Mouse (Mus musculus): Measurements from ENCODE around the gene Gcnt2. TPM values are rescaled to one million over a fixed set of nuclear protein-coding genes. Genes with fewer than 3 reads are reported as not detected.

The Gcnt2 gene
- polyA plus RNA-seq, 1 experiment from 2014 or later: 5.7 TPM

- Histone ChIP-seq H3K9me3 (ENCODE audit: control insufficient read depth, low read length) (no peaks in the 10 kb centered on the region), H3K27me3 (ENCODE audit: control insufficient read depth, insufficient read depth, low read length) (no peaks in the 10 kb centered on the region), H3K4me1 (replicated peaks; ENCODE audit: control insufficient read depth, insufficient read depth) (peaks cover 4% of the 10 kb centered on the region; the same call in 1 of the 2 replicates), H3K27ac (replicated peaks) (peak overlapping the region; percentile 65; the same call in 1 of the 2 replicates), H3K4me3 (ENCODE audit: low read depth, low read length) (peak overlapping the region; percentile 55), H3K4me2 (replicated peaks; ENCODE audit: low read depth) (peak overlapping the region; percentile 85), H3K36me3 (ENCODE audit: control insufficient read depth, insufficient read depth, low read length) (no peaks in the 10 kb centered on the region), H3K9ac (ENCODE audit: low read length) (peak overlapping the region; percentile 63)
- 10% methylated on average over 21 of the region's 21 CpGs for WGBS
- TF ChIP-seq EP300 (optimal IDR thresholded peaks at IDR 0.05) (no peak), CTCF (IDR thresholded peaks at IDR 0.05; ENCODE audit: low read depth) (no peak)
- DNase-seq (ENCODE audit: low spot score): peak; percentile 31
- peak; percentile 53 for ATAC-seq (ENCODE audit: low FRiP score, low TSS enrichment)
Measured at GRCm38 (mm10) chr13:40916321-40917160, 57.0 kb downstream of the Gcnt2 start.

DNA sequence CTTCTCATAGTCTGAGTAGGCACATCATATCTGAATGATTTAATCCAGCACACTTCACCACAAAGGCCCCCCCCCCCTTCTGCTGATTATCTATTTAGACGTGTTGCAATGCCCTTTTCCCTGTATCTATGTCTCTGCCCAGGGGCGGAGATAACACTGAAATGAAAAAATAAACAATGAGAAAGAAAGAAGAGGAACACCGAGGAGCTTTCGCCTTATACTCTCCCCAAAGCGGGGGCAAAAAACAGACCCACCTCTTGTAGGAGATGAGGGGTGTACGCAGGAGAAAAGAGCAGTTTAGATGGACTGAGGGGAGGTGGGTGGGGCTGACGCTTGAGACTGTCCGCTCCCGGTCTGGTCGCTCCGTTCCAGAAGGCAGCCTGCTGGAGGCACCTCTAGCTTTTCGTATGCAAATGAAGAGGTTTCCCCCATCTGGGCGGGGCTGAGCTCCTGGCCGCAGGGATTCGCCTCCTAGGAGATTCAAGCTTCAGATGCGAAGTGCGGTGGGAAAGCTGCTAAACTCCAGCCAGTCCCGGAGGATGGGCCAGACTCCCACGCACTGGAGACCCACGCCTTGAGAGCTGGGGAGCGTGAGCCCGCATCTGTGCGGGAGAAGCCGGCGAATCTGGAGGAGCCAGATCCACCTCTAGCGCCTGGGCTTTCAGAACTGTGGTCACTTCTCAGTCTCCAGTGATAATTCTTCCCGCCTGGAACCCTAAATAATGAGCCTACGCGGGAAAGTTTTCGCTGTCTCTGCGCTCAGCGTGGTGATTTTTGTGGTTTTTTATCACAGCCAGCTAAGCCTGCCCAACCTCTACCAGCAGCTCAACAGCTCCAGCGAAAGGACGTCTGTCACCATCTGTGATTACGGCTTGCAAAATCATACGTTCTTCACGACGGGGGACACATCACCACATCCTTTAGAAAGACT is 57.9 kb downstream of the Gcnt2 start:
- TF ChIP-seq CTCF (IDR thresholded peaks at IDR 0.05; ENCODE audit: low read depth) (peak; percentile 15; the same call in 1 of the 2 replicates), EP300 (optimal IDR thresholded peaks at IDR 0.05) (no peak)
- peak overlapping the region; percentile 63 for H3K9ac ChIP-seq (ENCODE audit: low read length)
- peak overlapping the region; percentile 55 for H3K4me3 ChIP-seq (ENCODE audit: low read depth, low read length)
- H3K36me3 ChIP-seq (ENCODE audit: control insufficient read depth, insufficient read depth, low read length): no peaks in the 10 kb centered on the region
- no peaks in the 10 kb centered on the region for H3K27me3 ChIP-seq (ENCODE audit: control insufficient read depth, insufficient read depth, low read length)
- peaks cover 4% of the 10 kb centered on the region; the same call in 1 of the 2 replicates for H3K4me1 ChIP-seq (replicated peaks; ENCODE audit: control insufficient read depth, insufficient read depth)
- peak overlapping the region; percentile 85 for H3K4me2 ChIP-seq (replicated peaks; ENCODE audit: low read depth)
- H3K27ac ChIP-seq (replicated peaks): peak overlapping the region; percentile 65; the same call in 1 of the 2 replicates
- H3K9me3 ChIP-seq (ENCODE audit: control insufficient read depth, low read length): no peaks in the 10 kb centered on the region
- under 1% methylated on average over 38 of the region's 38 CpGs for WGBS
- DNase-seq (ENCODE audit: low spot score) (peak; percentile 82), ATAC-seq (ENCODE audit: low FRiP score, low TSS enrichment) (peak; percentile 68)

DNA sequence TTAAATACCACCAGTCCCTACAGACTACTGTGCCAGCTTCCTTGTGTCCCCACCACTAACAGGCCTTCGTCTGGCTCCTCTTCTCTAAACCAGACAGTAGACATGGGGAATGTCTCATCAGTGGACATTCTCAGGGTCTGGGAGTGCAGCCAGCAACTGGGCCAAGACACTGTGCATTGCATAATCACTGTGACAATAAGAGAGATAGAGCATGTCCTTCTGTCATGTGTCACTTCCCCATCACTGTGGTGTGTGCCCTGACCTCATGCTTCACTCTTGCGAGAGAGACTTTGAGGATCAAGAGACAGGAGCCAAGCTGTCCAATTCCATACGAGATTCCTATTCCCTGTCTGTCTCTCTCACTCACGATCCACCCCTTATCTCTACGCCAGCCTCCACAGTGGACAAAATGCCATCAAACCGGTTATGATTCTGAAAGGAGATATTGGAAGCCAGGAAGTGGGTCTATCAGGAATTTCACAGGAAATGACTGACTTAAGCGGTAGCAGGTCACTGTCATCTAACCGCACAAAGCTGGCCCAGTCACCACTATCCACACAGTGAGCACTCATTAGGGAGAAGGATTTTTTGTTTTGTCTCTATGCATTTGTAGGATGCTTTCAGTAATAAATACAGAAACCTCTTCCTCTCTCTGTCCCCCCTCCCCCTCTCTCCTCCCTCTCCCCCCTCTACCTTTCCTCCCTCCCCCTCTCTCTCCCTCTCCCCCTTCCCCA is 61.9 kb downstream of the Gcnt2 start:
- no peaks in the 10 kb centered on the region for H3K36me3 ChIP-seq (ENCODE audit: control insufficient read depth, insufficient read depth, low read length)
- DNase-seq (ENCODE audit: low spot score): no peak
- no peak overlapping the region for H3K27ac ChIP-seq (replicated peaks)
- 0 out of 2 replicates have a peak, but pooled peaks have one; percentile 16 for ATAC-seq (ENCODE audit: low FRiP score, low TSS enrichment)
- H3K27me3 ChIP-seq (ENCODE audit: control insufficient read depth, insufficient read depth, low read length): no peaks in the 10 kb centered on the region
- H3K4me3 ChIP-seq (ENCODE audit: low read depth, low read length): no peak overlapping the region
- H3K9ac ChIP-seq (ENCODE audit: low read length): no peak overlapping the region
- peaks cover under 1% of the 10 kb centered on the region; the same call in 1 of the 2 replicates for H3K4me1 ChIP-seq (replicated peaks; ENCODE audit: control insufficient read depth, insufficient read depth)
- H3K4me2 ChIP-seq (replicated peaks; ENCODE audit: low read depth): no peak overlapping the region
- TF ChIP-seq CTCF (IDR thresholded peaks at IDR 0.05; ENCODE audit: low read depth) (no peak), EP300 (optimal IDR thresholded peaks at IDR 0.05) (no peak)
- no peaks in the 10 kb centered on the region for H3K9me3 ChIP-seq (ENCODE audit: control insufficient read depth, low read length)
- WGBS: 55% methylated on average over 8 of the region's 8 CpGs

DNA sequence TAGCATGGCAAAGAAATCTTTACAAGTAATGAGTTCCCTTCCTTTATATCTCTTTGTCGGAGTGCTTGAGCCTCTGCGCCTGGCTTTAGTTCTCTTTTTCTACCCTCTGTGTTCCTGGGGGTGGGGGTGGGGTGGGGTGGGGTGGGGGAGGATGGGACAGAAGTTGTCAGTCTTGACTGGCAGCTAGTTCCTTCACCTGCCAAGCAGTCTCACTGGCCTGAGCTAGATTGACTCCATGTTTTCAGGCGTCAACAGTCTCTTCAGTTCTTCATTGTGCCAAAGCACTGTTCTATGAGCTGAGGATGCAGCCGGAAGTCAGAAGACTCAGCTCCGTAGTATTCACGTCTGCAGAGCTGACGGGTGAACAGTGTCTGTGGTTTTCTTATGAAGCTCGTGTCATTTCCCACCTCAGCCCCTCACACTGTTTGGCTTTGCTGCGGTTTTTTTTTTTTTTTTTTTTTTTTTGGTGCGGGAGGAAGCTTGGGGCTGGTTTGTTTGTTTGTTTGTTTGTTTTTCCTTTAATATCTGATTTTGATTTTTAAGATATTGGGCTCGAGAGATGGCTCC is 62.8 kb downstream of the Gcnt2 start:
- ATAC-seq (ENCODE audit: low FRiP score, low TSS enrichment): no peak
- Histone ChIP-seq H3K4me3 (ENCODE audit: low read depth, low read length) (no peak overlapping the region), H3K27me3 (ENCODE audit: control insufficient read depth, insufficient read depth, low read length) (no peaks in the 10 kb centered on the region), H3K27ac (replicated peaks) (no peak overlapping the region), H3K9ac (ENCODE audit: low read length) (no peak overlapping the region), H3K36me3 (ENCODE audit: control insufficient read depth, insufficient read depth, low read length) (no peaks in the 10 kb centered on the region), H3K4me1 (replicated peaks; ENCODE audit: control insufficient read depth, insufficient read depth) (no peaks in the 10 kb centered on the region), H3K9me3 (ENCODE audit: control insufficient read depth, low read length) (no peaks in the 10 kb centered on the region), H3K4me2 (replicated peaks; ENCODE audit: low read depth) (no peak overlapping the region)
- no peak for DNase-seq (ENCODE audit: low spot score)
- no peak for TF ChIP-seq EP300 (optimal IDR thresholded peaks at IDR 0.05)
- no peak for TF ChIP-seq CTCF (IDR thresholded peaks at IDR 0.05; ENCODE audit: low read depth)
- WGBS: 91% methylated on average over 11 of the region's 11 CpGs

- TF ChIP-seq EP300 (optimal IDR thresholded peaks at IDR 0.05) (no peak), CTCF (IDR thresholded peaks at IDR 0.05; ENCODE audit: low read depth) (no peak)
- Histone ChIP-seq H3K27ac (replicated peaks) (no peak overlapping the region), H3K4me3 (ENCODE audit: low read depth, low read length) (no peak overlapping the region), H3K9me3 (ENCODE audit: control insufficient read depth, low read length) (no peaks in the 10 kb centered on the region), H3K27me3 (ENCODE audit: control insufficient read depth, insufficient read depth, low read length) (no peaks in the 10 kb centered on the region), H3K4me1 (replicated peaks; ENCODE audit: control insufficient read depth, insufficient read depth) (no peaks in the 10 kb centered on the region), H3K4me2 (replicated peaks; ENCODE audit: low read depth) (no peak overlapping the region), H3K9ac (ENCODE audit: low read length) (no peak overlapping the region), H3K36me3 (ENCODE audit: control insufficient read depth, insufficient read depth, low read length) (no peaks in the 10 kb centered on the region)
- no peak for DNase-seq (ENCODE audit: low spot score)
- no peak for ATAC-seq (ENCODE audit: low FRiP score, low TSS enrichment)
- WGBS: 71% methylated on average over 4 of the region's 4 CpGs
Measured at GRCm38 (mm10) chr13:40923756-40924315, 64.3 kb downstream of the Gcnt2 start.

Measured in stomach, postnatal 0 days (tissue).